Mouse (Mus musculus) liver, postnatal 0 days (tissue): ENCODE measurements around the gene Kif28. TPM values are rescaled to one million over a fixed set of nuclear protein-coding genes. Genes with fewer than 3 reads are reported as not detected.
"Not testable (repeated sequence)": the region's sequence is repeated elsewhere in the genome, so short reads cannot be mapped to it uniquely, and the experiment has no call there.

ENCODE experiments used
- ATAC-seq: fragments of 200-750 bp; cut with Nextera tagmentation; 2 replicates; pipeline ENCODE4 v1.8.0; 2017; ENCODE audit warnings: mild to moderate bottlenecking, moderate library complexity
- DNase-seq: peaks from one replicate; pipeline ENCODE4 v3.0.0-alpha.2; 2016
- H3K27ac ChIP-seq: fragments of 300-500 bp; sonication (generic); 2 replicates; pipeline ENCODE4 v1.5.1; 2014; ENCODE audit warnings: antibody characterized with exemption, moderate library complexity, mild to moderate bottlenecking, low read depth
- H3K27me3 ChIP-seq: fragments of 300-500 bp; sonication (generic); 2 replicates; pipeline ENCODE4 v1.6.1; 2014; ENCODE audit warnings: low read length, control low read depth, mixed read lengths; ENCODE audit not compliant: insufficient read depth
- H3K36me3 ChIP-seq: fragments of 300-500 bp; sonication (generic); replicated peaks from 2 replicates; pipeline ENCODE4 v1.6.1; 2014; ENCODE audit warnings: mild to moderate bottlenecking, control low read depth, low read length, moderate library complexity, mixed read lengths; ENCODE audit not compliant: insufficient read depth
- H3K4me1 ChIP-seq: fragments of 300-500 bp; sonication (generic); 2 replicates; pipeline ENCODE4 v1.6.1; 2014; ENCODE audit warnings: antibody characterized with exemption, mild to moderate bottlenecking, control low read depth; ENCODE audit not compliant: insufficient read depth
- H3K4me2 ChIP-seq: fragments of 300-500 bp; sonication (generic); 2 replicates; pipeline ENCODE4 v1.6.1; 2014; ENCODE audit warnings: low read depth, mild to moderate bottlenecking, low read length, moderate library complexity, mixed read lengths
- H3K4me3 ChIP-seq: fragments of 300-500 bp; sonication (generic); 2 replicates; pipeline ENCODE4 v1.5.1; 2014; ENCODE audit warnings: low read depth, low read length
- H3K9ac ChIP-seq: fragments of 300-500 bp; sonication (generic); replicated peaks from 2 replicates; pipeline ENCODE4 v1.6.1; 2014; ENCODE audit warnings: mild to moderate bottlenecking, moderate library complexity
- H3K9me3 ChIP-seq: fragments of 300-500 bp; sonication (generic); 2 replicates; pipeline ENCODE4 v1.6.1; 2016; ENCODE audit warnings: mild to moderate bottlenecking, control low read depth, low read length, mixed read lengths
- CTCF ChIP-seq: sonication (generic); IDR thresholded peaks from 2 replicates; pipeline ENCODE4 v1.5.1; 2016; ENCODE audit warnings: antibody characterized with exemption, low read depth
- EP300 ChIP-seq: IDR thresholded peaks from 2 replicates; pipeline ENCODE4 v1.6.1; 2016; ENCODE audit warnings: antibody characterized with exemption, low read depth, mild to moderate bottlenecking
- WGBS: fragments of 180-500 bp; shearing (Covaris S2); extraction: QIAGEN DNeasy Blood & Tissue Kit; methylation state at CpG from one replicate; pipeline ENCODE4 v1.1.7; 2014; ENCODE audit not compliant: insufficient replicate concordance; 5-methylcytosine and 5-hydroxymethylcytosine counted together
- polyA plus RNA-seq: library from polyadenylated mRNA; unstranded; fragments of >200 nt; fragmentation: Nextera tagmentation; extraction: Ambion mirVana; gene quantifications from 2 replicates; pipeline ENCODE4 v1.2.1, GENCODE M21; 2015

Gene Kif28
- polyA plus RNA-seq, 1 experiment from 2014 or later: not detected

DNA sequence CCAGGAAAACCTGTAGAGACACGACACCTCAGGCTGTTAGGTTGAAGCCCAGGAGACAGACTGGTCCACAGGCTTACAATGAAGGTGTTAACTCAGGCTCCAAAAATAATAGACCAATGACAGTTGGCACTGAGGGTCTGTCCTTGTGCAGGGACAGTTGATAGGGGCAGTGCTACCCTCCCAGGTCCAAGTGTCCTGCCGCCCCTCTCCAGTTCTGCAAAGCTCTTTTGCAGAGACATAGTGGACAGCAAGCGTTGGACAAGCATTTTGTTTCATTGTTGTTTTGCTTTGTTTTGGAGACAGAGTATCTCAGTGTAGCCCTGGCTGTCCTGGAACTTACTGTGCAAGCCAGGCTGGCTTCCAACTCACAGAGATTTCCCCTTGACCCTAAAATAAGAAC lies 13.7 kb downstream of the Kif28 start:
- no peak overlapping the region for H3K4me2 ChIP-seq
- H3K4me1 ChIP-seq: no peaks in the 10 kb centered on the region
- no peak overlapping the region for H3K4me3 ChIP-seq
- ATAC-seq: no peak
- no peak overlapping the region for H3K27ac ChIP-seq
- TF ChIP-seq EP300 (no peak), CTCF (no peak)
- H3K27me3 ChIP-seq: no peaks in the 10 kb centered on the region
- DNase-seq: no peak
- 81% methylated on average over 3 of the region's 3 CpGs for WGBS
- no peaks in the 10 kb centered on the region for H3K36me3 ChIP-seq
- no peaks in the 10 kb centered on the region for H3K9me3 ChIP-seq
- no peak overlapping the region for H3K9ac ChIP-seq

GRCm38 (mm10) chr1:179728661-179729060 lies 16.4 kb downstream of the Kif28 start:
- Histone ChIP-seq H3K9me3 (no peaks in the 10 kb centered on the region), H3K4me1 (no peaks in the 10 kb centered on the region), H3K4me2 (no peak overlapping the region), H3K27me3 (no peaks in the 10 kb centered on the region), H3K36me3 (no peaks in the 10 kb centered on the region), H3K27ac (no peak overlapping the region), H3K9ac (no peak overlapping the region), H3K4me3 (no peak overlapping the region)
- ATAC-seq (no peak), DNase-seq (no peak)
- TF ChIP-seq CTCF: no peak
- no peak for TF ChIP-seq EP300
- WGBS: 76% methylated on average over 10 of the region's 10 CpGs

GRCm38 (mm10) chr1:179722811-179723469 lies 22.1 kb downstream of the Kif28 start:
- 60% methylated on average over 8 of the region's 8 CpGs for WGBS
- H3K9me3 ChIP-seq: no peaks in the 10 kb centered on the region
- no peak overlapping the region for H3K4me3 ChIP-seq

DNA sequence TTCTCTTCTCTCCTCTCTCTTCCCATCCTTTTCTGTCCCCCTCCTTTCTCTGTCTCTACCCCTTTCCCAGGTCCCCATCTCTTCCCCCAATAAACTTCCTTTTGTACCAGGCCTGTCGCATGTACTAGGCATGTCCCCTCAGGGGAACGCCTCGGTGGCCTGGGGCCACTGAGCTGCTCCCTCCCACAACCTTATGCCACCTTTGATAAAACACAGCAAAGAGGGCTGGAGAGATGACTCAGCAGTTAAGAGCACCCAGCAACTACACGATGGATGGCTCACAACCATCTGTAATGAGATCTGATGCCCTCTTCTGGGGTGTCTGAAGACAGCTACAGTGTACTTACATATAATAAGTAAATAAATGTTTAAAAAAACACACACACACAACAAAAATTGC lies 29.3 kb downstream of the Kif28 start:
- no peak overlapping the region for H3K27ac ChIP-seq
- no peaks in the 10 kb centered on the region for H3K27me3 ChIP-seq
- peak; percentile 93 for ATAC-seq
- DNase-seq: no peak
- no peak overlapping the region for H3K4me2 ChIP-seq
- no peaks in the 10 kb centered on the region for H3K4me1 ChIP-seq
- H3K4me3 ChIP-seq: no peak overlapping the region
- no peaks in the 10 kb centered on the region for H3K9me3 ChIP-seq
- H3K9ac ChIP-seq: no peak overlapping the region
- no peaks in the 10 kb centered on the region for H3K36me3 ChIP-seq
- TF ChIP-seq EP300: no peak; the same call in 1 of the 2 replicates
- no peak for TF ChIP-seq CTCF
- WGBS: 49% methylated on average over 4 of the region's 4 CpGs

More at GRCm38 (mm10) chr1:179722811-179723469, 22.1 kb downstream of the Kif28 start:
- Histone ChIP-seq H3K36me3 (no peaks in the 10 kb centered on the region), H3K9ac (no peak overlapping the region), H3K27ac (no peak overlapping the region), H3K4me2 (no peak overlapping the region), H3K27me3 (no peaks in the 10 kb centered on the region), H3K4me1 (no peaks in the 10 kb centered on the region)
- TF ChIP-seq CTCF (no peak), EP300 (no peak)
- ATAC-seq (no peak), DNase-seq (no peak)

DNA sequence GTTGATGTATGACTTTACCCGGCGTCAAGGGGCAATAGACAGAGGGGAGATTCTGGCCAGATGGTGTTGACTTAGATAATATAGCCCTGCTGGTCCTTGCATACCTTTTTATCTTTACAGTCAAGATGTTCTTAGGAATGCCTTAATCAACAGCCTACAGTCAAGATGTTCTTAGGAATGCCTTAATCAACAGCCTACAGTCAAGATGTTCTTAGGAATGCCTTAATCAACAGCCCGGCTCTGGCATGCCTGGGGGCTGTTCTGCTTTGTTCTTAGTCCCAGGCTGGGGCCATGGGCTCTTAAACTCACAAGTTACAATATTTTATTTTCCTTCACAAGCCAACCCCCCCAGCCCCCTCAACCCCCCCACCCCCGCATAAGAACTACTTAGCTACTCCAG lies 29.8 kb downstream of the Kif28 start:
- H3K9ac ChIP-seq, DNase-seq, H3K4me1 ChIP-seq, H3K27me3 ChIP-seq, H3K27ac ChIP-seq, H3K9me3 ChIP-seq, H3K4me2 ChIP-seq, H3K36me3 ChIP-seq, H3K4me3 ChIP-seq: not testable (repeated sequence)
- ATAC-seq: peak; percentile 80
- WGBS: 70% methylated on average over 4 of the region's 4 CpGs

DNA sequence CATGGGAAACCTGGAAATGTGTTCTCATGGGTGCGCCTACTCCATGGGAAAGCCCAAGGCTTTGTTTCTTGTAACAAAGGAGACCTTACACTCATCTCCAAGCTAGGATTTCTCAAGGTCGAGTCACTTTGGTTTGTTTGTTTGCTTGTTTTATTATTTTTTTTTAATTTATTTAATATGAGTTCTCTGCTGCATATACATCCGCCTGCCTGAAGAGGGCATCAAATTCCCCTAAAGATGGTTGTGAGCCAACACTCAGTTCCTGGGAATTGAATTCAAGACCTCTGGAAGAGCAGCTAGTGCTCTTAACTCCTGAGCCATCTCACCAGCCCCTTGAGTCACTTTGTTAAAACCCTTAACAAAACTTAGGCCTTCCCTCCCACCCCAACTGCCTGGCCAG lies 31.7 kb downstream of the Kif28 start:
- no peaks in the 10 kb centered on the region for H3K9me3 ChIP-seq
- DNase-seq (no peak), ATAC-seq (no peak)
- H3K4me1 ChIP-seq: no peaks in the 10 kb centered on the region
- H3K36me3 ChIP-seq: no peaks in the 10 kb centered on the region
- 75% methylated on average over 3 of the region's 3 CpGs for WGBS
- H3K4me3 ChIP-seq: no peak overlapping the region
- no peak overlapping the region for H3K27ac ChIP-seq
- H3K27me3 ChIP-seq: no peaks in the 10 kb centered on the region
- H3K9ac ChIP-seq: no peak overlapping the region
- no peak overlapping the region for H3K4me2 ChIP-seq
- TF ChIP-seq EP300 (no peak), CTCF (no peak)

GRCm38 (mm10) chr1:179712658-179713057 lies 32.4 kb downstream of the Kif28 start:
- Histone ChIP-seq H3K4me2 (no peak overlapping the region), H3K9me3 (no peaks in the 10 kb centered on the region), H3K9ac (no peak overlapping the region), H3K27ac (no peak overlapping the region), H3K36me3 (no peaks in the 10 kb centered on the region), H3K4me1 (no peaks in the 10 kb centered on the region), H3K27me3 (no peaks in the 10 kb centered on the region), H3K4me3 (no peak overlapping the region)
- ATAC-seq: no peak
- TF ChIP-seq EP300 (no peak), CTCF (no peak)
- no peak for DNase-seq
- 81% methylated on average over 7 of the region's 7 CpGs for WGBS
